Mouse (Mus musculus) 3134 (cell line): Measurements from ENCODE around the gene Map3k11.

Source experiments
- DNase-seq: peaks from one replicate; pipeline ENCODE4 v3.0.0-alpha.2; 2011; ENCODE audit warnings: low spot score; ENCODE audit not compliant: insufficient read length; ENCODE audit errors: extremely low read depth

The Map3k11 gene

GRCm38 (mm10) chr19:5729444-5729815, 40.9 kb downstream of the Map3k11 start, which contains the start of gene Fam89b:
TSS of gene Fam89b (minus strand) at chr19:5729653.
- peak; percentile 78 for DNase-seq

GRCm38 (mm10) chr19:5730314-5731186, 42.0 kb downstream of the Map3k11 start:
- DNase-seq, result no peak

- DNase-seq, result peak; percentile 86
These were observed 42.9 kb downstream of the Map3k11 start for GRCm38 (mm10) chr19:5731264-5731978.

- DNase-seq, result no peak
These were observed 45.8 kb downstream of the Map3k11 start for GRCm38 (mm10) chr19:5734325-5734724.

GRCm38 (mm10) chr19:5739446-5739845, 50.9 kb downstream of the Map3k11 start:
- DNase-seq, result no peak

GRCm38 (mm10) chr19:5740320-5741317, 52.1 kb downstream of the Map3k11 start, which contains the start of gene Ltbp3:
TSS of gene Ltbp3 (plus strand) at chr19:5740904.
- peak; percentile 69 for DNase-seq

- DNase-seq, result peak; percentile 86
These were observed 53.2 kb downstream of the Map3k11 start for GRCm38 (mm10) chr19:5741641-5742240.

- DNase-seq, result peak; percentile 54
These were observed 53.7 kb downstream of the Map3k11 start for GRCm38 (mm10) chr19:5742241-5742641.

- peak; percentile 90 for DNase-seq
These were observed 55.0 kb downstream of the Map3k11 start for GRCm38 (mm10) chr19:5743576-5743975.

GRCm38 (mm10) chr19:5745756-5746710, 57.5 kb downstream of the Map3k11 start:
- DNase-seq, result no peak

GRCm38 (mm10) chr19:5746907-5747363, 58.4 kb downstream of the Map3k11 start:
- DNase-seq, result no peak

GRCm38 (mm10) chr19:5749476-5749875, 60.9 kb downstream of the Map3k11 start:
- DNase-seq, result peak; percentile 76

- DNase-seq, result no peak
These were observed 62.4 kb downstream of the Map3k11 start for GRCm38 (mm10) chr19:5750951-5751350.

GRCm38 (mm10) chr19:5751742-5752141, 63.2 kb downstream of the Map3k11 start:
- no peak for DNase-seq
